Mouse (Mus musculus): ENCODE data around the gene Zfpl1.

DNA sequence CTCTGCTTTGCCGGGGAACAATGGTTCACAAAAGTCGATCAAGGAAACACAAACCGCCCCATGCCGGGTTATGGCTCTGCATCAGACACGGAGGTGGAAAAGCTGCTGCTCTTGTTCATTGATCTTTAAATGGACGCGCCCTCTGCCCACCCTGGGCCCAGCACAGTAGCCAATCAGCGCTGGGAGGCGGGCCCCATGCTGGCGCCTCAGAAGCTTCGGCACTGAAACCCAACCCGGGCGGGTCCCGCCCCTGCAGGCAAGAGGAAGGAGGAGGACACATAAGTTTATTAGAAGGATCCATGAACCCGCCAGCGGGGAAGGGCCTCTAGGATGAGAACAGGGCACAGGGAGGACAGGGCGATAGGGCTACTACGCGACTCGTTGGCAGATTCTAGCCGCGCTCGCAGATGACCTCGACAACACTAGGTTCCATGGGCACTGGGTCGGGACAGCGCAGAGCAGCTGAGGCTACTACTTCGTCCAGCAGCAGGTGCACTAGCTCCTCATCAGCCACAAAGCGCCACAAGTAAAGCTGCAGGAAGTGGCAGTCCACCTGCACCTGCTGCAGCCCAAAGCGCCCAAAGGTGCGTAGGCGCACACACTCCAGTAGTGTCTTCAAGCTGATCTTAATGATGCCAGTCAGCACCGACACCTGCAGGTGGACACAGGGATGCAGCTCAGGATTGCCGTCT, 16.9 kb downstream of the Zfpl1 start, which contains the start of gene Tm7sf2:
- no peak for TF ChIP-seq POLR2A (IDR thresholded peaks at IDR 0.05; ENCODE audit: borderline replicate concordance, extremely low read depth, low read depth, low read length)
- no peak for TF ChIP-seq CTCF (IDR thresholded peaks at IDR 0.05; ENCODE audit: insufficient read depth, low read length)
